Mouse (Mus musculus) layer of hippocampus, postnatal 10 days (tissue): Measurements from ENCODE around the gene Tmem231. TPM values are rescaled to one million over a fixed set of nuclear protein-coding genes. Genes with fewer than 3 reads are reported as not detected.

Experiments
- DNase-seq, 2 experiments: peaks; one replicate each; pipeline ENCODE4 v3.0.0; 2021; ENCODE audit warnings: low spot score in 2 of 2
- total RNA-seq, 2 experiments: library from RNA; stranded (reverse); gene quantifications; 2 replicates each; pipeline ENCODE4 v1.2.3; 2021

The Tmem231 gene
- total RNA-seq, 2 experiments from 2014 or later = 9.8 to 10.1 TPM

DNA sequence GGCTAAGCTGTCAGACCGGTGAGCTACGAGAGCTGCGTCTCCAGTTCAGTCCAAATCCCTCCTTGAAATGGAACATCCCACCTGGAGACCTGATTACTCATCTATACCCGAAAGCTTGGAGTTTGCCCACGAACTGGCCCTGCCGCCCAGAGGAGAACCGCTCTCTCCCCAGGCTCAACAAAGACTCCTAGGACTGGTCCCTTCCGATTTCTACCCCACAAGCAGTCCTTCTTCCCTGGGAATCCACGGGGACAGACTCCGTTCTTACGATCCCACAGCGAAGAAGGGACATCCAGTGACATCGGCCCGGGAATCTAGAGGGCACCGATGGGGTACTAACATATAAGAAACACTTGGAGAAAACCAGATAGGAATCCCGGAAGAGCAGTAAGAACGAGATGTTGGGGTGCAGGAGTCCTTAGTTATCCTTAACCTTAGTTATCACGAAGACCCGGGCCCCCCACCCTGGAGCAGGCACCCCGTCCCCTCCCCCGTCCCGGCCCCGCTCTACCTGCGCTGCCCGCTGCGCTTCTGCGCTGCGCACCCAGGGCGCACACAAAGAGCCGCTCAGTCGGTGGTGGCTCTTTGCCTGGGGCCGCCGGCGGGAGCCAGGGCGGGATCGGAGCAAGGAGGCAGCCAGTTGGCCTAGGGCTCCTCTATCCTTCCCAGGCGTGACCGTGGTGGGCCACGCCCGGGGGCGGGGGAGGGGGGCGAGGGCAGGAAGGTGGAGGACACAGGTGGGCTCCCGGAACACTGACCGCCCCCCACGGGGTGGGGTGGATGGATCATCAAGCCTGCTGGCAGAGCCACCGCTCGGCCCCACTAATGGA is 23.8 kb downstream of the Tmem231 start, which contains the start of gene Chst5:
Chst5 (minus strand) TSS at position 827 of the 830 bp plus-strand sequence.
- peak in 1 of 2 experiments; percentile 41 for DNase-seq

DNA sequence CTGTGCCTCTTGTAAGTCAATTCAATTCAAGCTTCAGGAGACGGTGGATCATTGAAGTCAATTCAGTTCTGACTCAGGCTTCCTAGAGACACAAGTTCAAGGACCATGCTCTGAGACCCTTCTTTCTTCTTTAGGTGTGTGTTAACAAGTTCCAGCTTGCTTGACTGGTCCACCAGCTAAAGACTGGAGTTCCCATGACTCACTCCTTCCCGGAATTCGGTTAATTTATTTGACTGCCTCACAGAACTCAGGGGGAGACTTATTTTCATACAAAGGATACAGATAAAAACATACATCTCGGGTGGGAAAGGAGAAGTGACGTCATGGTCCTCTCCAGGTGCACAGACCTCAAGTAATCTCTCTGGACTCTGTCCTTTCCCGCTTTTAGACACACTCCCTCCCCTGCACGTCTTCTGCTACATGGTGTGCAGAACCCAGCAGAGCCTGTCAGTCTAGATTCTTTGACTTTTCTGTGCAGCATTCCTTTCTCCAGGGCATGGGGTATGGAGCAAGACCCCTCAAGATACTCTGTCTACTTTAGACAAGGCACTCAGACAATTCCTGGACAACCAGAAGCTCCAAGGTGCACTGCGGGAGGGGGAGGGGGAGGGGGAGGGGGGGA is 28.1 kb downstream of the Tmem231 start:
- DNase-seq = no peak

DNA sequence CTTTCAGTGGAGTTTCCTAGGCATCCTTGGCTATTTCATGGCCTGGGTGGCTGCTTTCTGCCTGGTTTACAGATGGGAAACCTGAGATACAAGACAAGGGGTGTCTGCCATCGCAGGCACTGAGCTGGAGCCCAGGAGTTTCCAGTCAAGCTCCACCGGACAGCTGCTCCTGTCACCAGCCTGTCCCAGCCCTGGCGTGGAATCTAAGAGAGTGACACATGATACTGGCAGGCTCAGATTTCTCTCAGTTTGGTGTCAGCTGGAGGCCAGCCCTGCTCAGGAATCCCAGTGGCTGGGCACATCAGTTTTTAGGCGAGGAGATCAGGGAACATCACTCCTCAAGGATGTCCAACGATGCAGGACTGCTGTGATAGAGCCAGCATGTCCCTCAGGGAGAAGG is 31.6 kb downstream of the Tmem231 start:
- no peak for DNase-seq

DNA sequence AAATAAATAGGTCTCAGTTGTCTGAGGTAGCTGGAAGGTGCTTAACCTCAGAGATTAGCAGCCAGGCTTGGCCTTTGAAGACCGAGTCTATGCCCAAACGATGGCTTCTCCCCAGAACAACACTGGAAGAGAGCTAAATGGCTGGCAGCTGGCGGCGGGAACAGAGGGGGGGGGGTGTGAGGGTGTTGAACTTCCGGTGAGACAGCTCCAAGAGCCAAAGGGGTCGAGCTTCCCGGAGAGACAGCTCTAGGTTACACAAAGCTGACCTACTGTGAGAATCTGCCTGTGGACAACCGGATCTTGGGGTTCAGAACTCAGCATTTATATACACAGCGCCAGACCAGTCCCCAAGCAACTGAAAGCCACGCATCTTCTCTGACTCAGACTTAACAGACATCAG is 35.1 kb downstream of the Tmem231 start:
- DNase-seq = no peak

DNA sequence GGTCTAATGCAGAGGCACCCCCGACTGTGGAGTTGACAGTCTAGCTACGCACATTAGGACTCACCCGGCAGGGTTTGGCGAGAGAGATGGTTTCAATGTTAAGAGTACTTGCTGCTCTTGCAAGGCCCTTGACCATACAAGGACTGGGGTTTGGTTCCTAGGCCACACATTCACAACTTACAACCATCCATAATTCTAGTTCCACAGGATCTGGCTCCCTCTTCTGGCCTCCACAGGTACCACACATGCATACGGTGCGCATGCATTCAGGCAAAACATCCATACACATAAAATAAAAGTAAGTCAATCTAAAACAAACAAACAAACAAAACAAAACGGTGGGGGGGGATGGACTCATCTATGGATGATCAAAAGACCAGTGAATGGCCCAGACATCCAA is 38.7 kb downstream of the Tmem231 start:
- DNase-seq = no peak

DNA sequence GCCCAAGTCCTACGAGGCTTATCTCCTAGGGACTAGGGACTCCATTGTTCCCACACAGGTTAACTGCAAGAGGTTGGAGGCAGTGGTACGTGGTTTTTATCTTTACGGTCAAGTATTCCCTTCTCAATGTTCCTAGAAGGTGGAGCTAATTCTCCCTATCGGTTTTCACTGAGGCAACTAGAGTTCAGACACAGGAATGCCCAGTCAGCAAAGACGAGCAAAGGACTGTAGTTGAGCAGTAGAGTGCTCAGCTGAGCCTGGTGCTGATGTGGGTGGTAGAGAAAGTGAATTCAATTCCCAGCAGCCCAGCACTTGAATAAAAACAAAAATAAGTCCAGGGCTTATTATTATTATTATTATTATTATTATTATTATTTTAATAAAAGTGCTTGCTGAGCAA is 41.1 kb downstream of the Tmem231 start:
- no peak for DNase-seq

DNA sequence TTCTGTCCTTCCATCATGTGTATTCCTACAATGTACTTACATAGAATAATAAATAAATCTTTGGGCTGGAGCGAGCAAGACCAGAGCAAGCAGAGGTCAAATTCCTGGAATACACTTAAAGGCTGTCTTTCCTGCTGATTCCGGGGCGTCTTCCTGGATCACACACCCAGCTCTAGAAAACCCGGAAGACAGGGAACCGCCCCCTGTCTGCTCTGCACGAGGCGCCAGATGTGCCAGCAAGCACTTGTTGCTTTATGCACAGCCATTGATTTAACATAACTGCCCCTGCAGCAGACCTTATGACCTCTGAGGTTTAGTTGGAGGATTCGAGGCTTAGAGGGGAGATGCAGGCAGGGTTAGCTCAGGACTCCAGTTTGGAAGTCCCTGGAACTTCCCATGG is 41.7 kb downstream of the Tmem231 start:
- DNase-seq = no peak

DNA sequence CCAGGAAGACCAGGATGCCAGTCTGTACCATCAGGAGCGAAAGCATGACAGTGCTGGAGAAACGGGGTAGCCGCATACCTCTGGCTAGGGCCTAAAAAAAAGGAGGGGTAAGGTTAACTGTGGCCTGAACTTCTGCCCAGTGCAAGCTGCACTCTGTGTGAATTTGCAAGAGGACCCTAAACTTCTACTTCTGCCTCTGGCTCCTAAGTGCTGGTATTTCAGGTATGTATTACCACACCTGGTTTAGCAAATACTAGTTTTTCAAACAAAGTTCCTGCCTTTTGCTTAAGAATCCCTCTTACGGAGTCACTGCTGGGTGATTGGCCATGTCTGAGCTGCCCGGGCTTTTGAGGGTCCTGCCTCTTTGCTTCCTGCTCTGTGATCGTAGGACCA is 42.8 kb downstream of the Tmem231 start:
- no peak for DNase-seq

DNA sequence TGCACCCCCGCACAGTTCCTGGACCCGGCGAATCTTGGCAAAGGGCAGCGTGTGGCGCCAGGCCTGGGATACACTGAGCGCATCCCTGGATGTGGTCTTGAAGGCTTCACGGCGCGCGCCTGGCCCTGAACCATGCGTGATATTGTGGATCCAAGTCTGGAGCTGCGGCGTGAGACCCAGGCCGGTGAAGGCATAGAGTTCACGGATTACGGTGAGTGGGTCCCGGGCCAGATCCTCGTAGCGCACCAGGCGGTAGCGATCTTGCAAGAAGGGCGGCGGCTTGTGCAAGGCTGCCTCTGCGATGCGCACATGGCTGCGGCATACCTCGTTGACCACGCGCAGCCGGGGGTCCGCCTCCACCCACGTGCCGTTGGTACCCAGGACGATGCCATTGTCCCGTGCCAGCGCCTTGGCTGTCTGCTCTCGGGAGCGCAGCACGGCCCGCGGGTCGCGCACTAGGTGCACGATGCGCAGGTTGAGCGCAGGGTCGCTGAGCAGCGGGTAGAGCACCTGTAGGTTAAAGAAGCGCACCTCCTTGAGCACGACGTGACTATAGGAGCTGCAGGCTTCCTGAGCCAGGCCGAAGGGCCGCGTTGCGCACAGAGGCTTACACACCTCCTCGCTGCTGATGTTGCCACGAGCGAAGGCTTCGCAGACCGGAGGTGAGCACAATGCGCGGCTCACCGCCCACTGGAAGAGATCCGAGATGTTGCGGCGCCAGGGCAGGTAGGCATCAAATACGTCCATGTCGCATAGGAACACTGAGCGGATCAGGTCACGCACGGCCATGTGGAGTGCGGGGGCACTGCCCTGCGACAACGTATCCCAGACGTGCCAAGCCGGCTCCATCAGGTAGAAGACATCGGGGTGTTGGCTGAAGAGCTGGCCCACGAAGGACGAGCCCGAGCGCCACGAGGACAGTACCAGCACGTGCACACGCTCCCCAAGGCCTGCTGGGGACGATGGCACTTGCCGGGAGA is 43.5 kb downstream of the Tmem231 start:
- DNase-seq = peak in 1 of 2 experiments; percentile 16

DNA sequence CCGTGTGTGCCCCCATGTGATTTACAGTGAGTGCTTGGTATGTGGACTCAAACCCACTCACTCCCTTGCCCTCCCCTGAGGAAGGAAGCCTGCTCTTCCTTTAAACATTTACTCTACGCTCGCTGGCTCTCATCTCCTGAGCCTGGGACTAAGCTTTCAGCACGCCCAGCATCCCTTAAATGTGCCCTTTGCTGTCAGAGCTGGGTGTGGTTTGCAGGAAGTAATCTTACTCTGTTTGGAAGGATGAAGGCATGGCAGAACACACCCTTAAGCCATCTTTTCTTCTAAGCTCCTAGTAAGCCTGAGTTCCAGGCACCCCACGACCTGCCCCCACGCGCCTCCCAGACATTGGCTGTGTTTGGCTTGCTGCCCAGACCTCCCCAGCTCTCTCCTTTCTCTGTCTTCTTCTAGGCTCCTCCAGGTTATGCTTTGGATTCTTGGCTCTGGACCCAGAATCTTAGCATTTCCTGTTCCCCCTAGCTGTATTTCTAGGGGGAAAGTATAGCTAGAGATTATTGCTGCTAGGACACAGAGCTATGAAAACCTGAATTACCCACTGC is 45.5 kb downstream of the Tmem231 start:
- no peak for DNase-seq

DNA sequence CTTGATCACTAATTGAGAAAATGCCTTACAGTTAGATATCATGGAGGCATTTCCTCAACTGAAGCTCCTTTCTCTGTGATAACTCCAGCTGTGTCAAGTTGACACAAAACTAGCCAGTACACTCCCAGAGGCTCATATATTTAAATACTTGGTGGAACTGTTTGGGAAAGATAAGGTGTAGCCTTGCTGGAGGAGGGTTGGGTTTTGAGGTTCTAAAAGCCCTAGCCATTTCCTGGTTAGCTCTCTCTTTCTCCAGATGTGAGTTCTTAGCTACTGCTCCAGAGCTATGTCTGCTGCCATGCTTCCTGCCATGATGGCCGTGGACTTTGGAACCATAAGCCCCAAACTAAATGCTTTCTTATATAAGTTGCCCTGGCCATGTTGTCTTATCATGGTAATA is 46.2 kb downstream of the Tmem231 start:
- no peak for DNase-seq

DNA sequence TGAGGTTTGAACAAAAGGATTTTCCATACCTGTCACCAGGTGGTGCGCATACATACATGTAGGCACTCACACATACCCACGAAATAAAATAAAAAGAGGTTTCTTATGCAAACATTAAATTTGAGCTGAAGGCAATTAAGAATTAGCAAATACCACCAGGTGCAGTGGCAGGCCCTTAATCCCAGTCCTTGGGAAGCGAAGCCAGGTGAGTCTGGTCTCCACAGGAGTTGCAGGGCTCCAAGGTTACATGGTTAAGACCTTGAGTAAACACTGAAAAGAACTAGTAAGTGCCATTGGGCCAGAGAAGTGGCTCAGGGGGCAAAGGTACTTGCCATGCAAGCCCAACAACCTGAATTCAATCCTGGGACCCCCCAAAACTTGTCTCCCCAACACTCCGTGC is 50.1 kb downstream of the Tmem231 start:
- DNase-seq = no peak

DNA sequence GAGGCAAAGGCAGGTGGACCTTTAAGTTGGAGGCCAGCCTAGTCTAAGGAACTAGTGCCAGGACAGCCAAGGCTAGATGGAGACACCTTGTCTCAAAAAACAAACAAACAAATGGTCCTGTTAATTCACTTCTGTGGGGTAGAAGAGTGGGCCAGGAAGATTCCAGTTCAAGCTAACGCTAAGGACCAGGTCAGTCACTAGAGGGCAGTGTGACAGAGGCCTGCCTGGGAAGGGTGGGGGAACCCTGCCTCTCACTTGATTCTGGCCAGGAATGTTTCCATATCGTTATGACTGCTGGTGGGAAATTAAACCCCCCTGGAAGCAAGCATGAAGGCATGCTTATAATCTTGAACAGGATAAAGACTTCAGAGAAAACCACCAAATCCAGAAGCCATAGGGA is 52.1 kb downstream of the Tmem231 start:
- peak; percentile 38 to 53 for DNase-seq

DNA sequence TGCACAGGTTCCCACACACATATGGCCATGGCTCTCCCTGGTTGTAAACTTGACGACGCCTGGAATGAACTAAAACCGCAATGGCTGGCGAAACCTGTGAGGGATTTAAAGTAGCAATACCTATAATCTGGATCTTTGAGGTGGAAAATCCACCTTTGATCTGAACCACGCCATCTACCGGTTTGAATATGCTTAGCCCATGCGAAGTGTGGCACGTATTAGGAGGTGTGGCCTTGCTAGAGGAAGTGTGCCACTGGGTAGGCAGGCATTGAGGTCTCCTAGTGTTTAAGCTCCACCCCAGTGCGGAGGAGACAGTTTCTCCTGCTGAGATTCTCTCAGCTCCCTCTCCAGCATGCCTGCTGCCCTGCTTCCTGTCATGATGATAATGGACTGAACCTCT is 56.0 kb downstream of the Tmem231 start:
- DNase-seq = no peak

DNA sequence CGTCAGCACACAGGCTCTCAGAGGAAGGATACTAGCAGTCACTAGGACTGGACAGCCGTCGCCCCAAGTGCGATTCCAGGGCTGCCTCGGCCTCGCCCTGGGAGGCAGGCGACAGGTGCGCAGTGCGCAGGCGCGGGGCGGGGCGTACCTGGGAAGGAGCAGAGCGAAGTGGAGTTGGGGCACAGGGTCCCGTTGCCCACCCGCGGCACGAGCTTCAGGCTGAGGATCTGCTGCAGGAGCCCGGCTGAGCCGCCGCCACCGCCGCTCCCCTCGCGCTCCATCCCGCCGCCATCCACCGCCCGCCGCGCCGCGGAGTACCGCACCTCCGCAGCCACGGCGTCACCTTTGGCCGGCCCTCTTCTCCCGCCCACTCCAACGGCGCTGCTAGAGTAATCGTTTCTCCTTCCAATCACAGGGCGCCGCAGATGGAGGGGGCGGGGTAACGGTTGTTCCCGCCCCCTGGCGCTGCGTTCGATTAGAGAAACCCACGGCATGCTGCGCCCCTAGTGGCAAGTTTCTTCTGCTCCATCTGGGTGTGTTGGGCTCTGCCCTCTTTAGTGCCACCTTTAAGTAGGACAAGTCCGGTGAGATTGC is 57.2 kb downstream of the Tmem231 start, which contains the start of gene Tmem170:
Tmem170 (minus strand) TSS at position 396 of the 594 bp plus-strand sequence.
- peak; percentile 97 to 98 for DNase-seq

DNA sequence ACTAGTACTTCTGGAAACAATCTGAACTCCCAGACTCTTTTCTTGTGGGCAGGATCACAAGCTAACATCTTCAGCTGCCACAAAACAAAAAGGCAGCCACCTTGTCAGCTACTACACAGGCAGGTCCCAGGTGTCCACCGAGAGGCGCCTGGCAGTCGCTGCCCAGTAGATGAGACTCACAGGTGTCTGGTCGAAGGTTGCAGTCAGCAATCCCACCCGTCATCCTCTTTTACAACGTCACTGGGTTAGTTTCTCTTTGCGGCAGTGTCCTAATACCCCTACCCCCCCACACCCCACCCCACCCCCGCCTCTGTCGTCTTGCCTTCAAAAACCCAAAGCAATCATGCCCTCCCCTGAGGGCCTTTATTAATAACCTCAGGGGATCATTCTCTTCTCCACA is 57.9 kb downstream of the Tmem231 start:
- DNase-seq = no peak

DNA sequence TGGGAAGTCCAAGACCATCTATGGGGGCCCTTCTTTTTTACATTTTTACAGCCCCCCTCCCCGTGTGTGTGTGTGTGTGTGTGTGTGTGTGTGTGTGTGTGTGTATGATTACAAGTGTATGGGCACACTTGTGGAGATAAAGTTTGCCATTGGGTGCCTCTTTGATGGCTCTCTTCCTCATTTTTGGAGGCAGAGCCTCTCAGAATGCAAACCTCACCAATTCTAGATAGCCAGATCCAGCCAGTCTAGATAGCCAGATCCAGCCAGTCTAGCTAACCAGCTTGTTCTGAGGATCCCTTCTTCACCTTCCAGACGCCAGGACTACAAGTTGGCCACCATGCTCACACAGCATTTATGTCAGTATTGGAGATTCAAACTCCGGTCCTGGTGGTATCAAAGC is 62.4 kb downstream of the Tmem231 start:
- no peak for DNase-seq

DNA sequence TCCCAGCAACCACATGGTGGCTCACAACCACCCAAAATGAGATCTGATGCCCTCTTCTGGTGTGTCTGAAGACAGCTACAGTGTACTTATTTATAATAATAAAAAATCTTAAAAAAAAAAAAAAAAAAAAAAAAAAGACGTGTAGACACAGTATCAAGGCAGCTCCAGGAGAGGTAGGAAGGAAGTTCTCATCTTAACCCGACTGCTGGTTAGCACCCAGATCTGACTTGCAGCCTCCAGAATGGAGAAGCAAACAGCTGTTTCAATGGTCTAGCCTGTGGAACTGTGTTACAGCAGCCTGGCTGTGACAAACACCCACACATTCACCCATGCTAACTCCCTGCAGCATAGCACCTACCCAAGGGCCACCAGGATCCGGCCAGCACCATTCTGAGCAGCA is 63.3 kb downstream of the Tmem231 start:
- DNase-seq = no peak

DNA sequence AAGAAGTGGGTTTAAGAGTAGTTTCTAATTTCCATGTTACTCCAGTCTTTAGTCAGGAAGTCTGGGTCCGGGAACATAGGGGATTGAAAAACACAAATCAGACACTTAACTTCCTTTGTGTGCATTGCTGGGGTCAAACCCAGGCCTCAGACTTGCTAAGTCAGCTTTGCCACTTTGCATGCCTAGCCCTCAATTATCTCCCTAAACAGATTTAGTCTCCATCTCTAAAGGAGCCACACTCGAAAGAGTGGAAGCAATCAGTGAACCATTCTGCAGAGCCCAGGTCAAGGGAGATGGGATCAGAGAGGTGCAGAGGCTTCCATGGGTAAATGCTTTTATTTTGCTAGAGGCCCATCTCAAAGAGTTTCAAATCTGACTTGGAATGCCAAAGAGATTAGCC is 65.0 kb downstream of the Tmem231 start:
- no peak for DNase-seq

DNA sequence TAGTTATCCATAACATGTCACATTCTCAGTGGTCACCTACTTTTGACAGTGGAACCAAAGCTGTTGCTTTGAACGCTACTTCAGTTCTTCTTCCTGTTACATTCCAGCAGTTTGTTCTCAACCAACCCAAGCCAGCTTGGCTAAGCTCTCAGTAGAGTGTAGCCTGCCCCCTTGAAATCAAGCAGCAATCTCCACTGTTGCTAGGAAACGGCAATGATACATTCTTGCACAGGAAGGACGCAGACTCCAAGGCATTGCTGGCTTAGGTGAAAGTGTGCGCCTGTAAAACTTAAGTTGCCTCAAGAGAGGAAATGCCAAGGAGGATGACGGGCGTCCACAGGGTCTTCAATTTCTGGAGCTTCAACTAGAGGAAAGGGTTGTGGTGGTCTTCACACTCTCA is 67.8 kb downstream of the Tmem231 start:
- DNase-seq = no peak
